Mouse (Mus musculus) megakaryocyte, embryonic 14.5 days (primary cell): Measurements from ENCODE around the gene Trim44. TPM values are rescaled to one million over a fixed set of nuclear protein-coding genes. Genes with fewer than 3 reads are reported as not detected.

ENCODE experiments used
- H3K27me3 ChIP-seq: replicated peaks from 2 replicates; pipeline ENCODE3; 2012; ENCODE audit warnings: inconsistent platforms
- H3K36me3 ChIP-seq: replicated peaks from 2 replicates; pipeline ENCODE3; 2012; ENCODE audit warnings: low read length, inconsistent platforms, mixed read lengths
- H3K4me1 ChIP-seq: 2 replicates; pipeline ENCODE4 v1.6.1; 2012; ENCODE audit warnings: inconsistent platforms
- H3K4me3 ChIP-seq: replicated peaks from 2 replicates; pipeline ENCODE3; 2012; ENCODE audit warnings: moderate library complexity, mild to moderate bottlenecking, inconsistent platforms
- H3K9me3 ChIP-seq: 2 replicates; pipeline ENCODE4 v1.6.1; 2012; ENCODE audit warnings: inconsistent platforms
- FLI1 ChIP-seq: IDR thresholded peaks from 2 replicates; pipeline ENCODE4 v1.6.1; 2012; ENCODE audit warnings: low read length, inconsistent platforms, mixed read lengths
- GATA1 ChIP-seq: IDR thresholded peaks from 3 replicates; pipeline ENCODE4 v1.6.1; 2012; ENCODE audit warnings: mixed read lengths, low read length, inconsistent platforms, borderline replicate concordance
- polyA plus RNA-seq: library from polyadenylated mRNA; stranded (reverse); fragments of >175 nt; gene quantifications from 2 replicates; pipeline ENCODE4 v1.2.3, GENCODE M21; 2012; ENCODE audit warnings: low replicate concordance; ENCODE audit not compliant: insufficient read depth

The Trim44 gene
- polyA plus RNA-seq, 1 experiment: 3.5 TPM

GRCm38 (mm10) chr2:102384496-102384895, 23.1 kb downstream of the Trim44 start:
- Histone ChIP-seq H3K27me3 (no peaks in the 10 kb centered on the region), H3K36me3 (peaks cover 12% of the 10 kb centered on the region), H3K9me3 (no peaks in the 10 kb centered on the region), H3K4me3 (peak overlapping the region; percentile 73), H3K4me1 (peaks cover 30% of the 10 kb centered on the region)
- TF ChIP-seq GATA1 (no peak), FLI1 (no peak)

DNA sequence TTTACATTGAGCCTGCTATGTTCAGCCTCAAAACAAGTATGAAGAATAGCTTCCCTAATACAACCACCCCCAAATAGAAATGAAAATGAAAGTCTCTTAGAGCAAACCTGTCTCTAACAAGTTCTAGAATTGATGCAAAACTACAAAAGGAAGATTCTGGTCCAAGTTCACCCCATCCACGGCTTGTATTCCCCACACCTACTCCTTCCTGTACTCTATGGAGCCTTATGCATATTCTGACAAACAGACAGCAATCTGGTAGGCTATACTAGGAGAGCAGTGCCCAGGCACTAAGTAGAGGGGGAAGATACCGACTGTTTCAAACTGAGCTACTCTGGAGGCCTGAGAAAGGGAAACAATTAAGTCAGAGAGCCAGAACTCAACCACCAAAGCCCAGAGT, 23.6 kb downstream of the Trim44 start:
- Histone ChIP-seq H3K4me3 (peak overlapping the region; percentile 73), H3K4me1 (peaks cover 32% of the 10 kb centered on the region), H3K27me3 (no peaks in the 10 kb centered on the region), H3K36me3 (peaks cover 12% of the 10 kb centered on the region), H3K9me3 (no peaks in the 10 kb centered on the region)
- TF ChIP-seq GATA1 (no peak), FLI1 (no peak)

DNA sequence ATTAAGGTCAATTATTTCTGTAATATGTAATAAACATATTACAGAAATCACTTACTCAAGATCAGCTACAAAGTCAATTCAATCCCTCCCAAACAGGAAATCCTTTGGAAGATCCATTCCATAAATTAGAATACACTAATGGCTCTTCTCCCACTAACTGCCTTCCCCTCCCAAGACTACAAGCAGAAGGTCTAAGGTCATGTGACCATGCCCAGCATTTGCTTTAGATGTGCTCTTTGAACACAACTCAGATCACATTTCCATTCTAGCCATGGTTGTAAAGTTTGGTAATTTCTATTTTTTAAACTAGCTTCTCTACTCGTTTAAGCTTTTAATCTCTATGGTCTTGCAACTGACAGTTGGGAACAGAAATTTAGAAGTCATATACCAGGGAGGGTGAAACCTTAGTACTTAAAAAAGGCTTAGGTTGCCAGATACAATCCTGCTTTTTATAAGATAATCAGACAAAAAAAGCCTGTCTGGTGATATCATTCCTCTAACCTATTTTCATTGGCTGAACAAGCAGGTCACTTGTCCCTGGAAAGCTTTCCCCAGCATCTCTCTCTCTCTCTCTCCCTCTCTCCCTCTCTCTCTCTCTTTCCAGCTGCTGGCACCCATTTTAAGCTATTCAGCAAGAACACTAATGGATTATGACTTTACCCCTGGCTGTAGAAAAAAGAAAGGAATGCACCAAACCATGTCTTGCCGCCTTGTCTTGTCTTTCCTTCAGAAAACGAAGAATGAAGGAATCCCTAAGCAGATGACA, 24.4 kb downstream of the Trim44 start:
- no peaks in the 10 kb centered on the region for H3K27me3 ChIP-seq
- no peaks in the 10 kb centered on the region for H3K9me3 ChIP-seq
- peak overlapping the region; percentile 73 for H3K4me3 ChIP-seq
- H3K4me1 ChIP-seq: peaks cover 35% of the 10 kb centered on the region
- TF ChIP-seq GATA1 (no peak), FLI1 (no peak)
- H3K36me3 ChIP-seq: peaks cover 12% of the 10 kb centered on the region

- Histone ChIP-seq H3K9me3 (no peaks in the 10 kb centered on the region), H3K4me1 (peaks cover 35% of the 10 kb centered on the region)
- TF ChIP-seq FLI1 (no peak), GATA1 (no peak)
Measured at GRCm38 (mm10) chr2:102382519-102382918, 25.1 kb downstream of the Trim44 start.

DNA sequence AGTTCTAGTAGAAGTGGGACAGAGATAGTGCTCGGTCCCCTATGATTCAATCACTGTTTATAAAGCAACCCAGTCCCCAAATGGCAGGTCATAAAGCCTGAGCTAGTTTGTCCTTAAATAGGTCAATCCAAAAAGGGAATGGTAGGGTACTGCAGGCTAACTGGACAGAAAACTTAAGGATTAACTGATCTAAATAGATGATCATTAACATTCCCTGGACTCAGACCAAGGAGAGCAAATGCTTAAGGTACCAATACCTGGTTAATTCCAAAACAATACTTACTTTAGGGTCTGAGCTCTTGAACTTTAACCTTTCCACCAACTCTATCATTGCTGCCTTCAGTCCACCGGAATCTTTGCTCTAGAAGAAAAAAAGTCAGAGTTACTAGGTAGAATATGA, 27.0 kb downstream of the Trim44 start:
- TF ChIP-seq FLI1 (no peak), GATA1 (no peak)
- Histone ChIP-seq H3K9me3 (no peaks in the 10 kb centered on the region), H3K27me3 (no peaks in the 10 kb centered on the region), H3K36me3 (peaks cover 19% of the 10 kb centered on the region), H3K4me3 (no peak overlapping the region), H3K4me1 (peaks cover 31% of the 10 kb centered on the region)

More at GRCm38 (mm10) chr2:102382519-102382918, 25.1 kb downstream of the Trim44 start:
- Histone ChIP-seq H3K27me3 (no peaks in the 10 kb centered on the region), H3K36me3 (peaks cover 12% of the 10 kb centered on the region), H3K4me3 (no peak overlapping the region)

DNA sequence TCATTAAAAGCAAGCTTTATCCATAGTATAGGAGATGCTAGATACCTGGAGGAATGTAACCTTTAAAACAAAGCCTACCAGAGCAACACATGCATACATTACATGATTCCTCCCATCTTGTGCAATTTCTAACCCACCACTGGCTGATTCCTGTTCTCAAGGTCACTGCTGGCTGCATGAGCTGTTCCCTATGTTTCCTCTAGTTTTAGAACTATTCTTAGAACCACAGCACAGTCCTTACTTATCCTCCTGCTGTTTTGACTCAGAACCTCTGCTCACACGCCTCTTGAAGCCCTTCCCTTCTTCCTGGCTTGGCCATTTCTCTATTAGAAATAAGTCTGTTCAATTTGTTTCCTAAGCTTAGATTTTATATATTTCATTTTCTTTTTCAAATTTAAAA, 28.7 kb downstream of the Trim44 start:
- H3K36me3 ChIP-seq: peaks cover 19% of the 10 kb centered on the region
- H3K4me3 ChIP-seq: no peak overlapping the region
- TF ChIP-seq GATA1 (no peak), FLI1 (no peak)
- H3K9me3 ChIP-seq: no peaks in the 10 kb centered on the region
- no peaks in the 10 kb centered on the region for H3K27me3 ChIP-seq
- peaks cover 21% of the 10 kb centered on the region for H3K4me1 ChIP-seq

DNA sequence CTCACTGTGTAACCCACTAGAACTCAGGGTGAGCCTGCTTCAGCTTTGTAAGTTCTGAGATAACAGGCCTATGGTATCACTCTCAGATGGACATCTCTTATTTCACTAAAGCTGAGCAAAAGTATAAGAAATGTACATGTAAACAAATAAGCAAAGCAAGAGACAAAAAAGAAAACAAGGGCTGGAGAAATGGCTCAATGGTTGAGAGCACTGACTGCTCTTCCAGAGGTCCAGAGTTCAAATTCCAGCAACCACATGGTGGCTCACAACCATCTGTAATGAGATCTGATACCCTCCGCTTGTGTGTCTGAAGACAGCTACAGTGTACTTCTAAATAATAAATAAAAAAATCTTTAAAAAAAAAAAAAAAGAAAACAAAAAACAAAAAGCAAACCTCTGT, 29.2 kb downstream of the Trim44 start:
- TF ChIP-seq FLI1 (no peak), GATA1 (no peak)
- H3K4me3 ChIP-seq: no peak overlapping the region
- no peaks in the 10 kb centered on the region for H3K27me3 ChIP-seq
- no peaks in the 10 kb centered on the region for H3K9me3 ChIP-seq
- peaks cover 20% of the 10 kb centered on the region for H3K36me3 ChIP-seq
- H3K4me1 ChIP-seq: peaks cover 20% of the 10 kb centered on the region

DNA sequence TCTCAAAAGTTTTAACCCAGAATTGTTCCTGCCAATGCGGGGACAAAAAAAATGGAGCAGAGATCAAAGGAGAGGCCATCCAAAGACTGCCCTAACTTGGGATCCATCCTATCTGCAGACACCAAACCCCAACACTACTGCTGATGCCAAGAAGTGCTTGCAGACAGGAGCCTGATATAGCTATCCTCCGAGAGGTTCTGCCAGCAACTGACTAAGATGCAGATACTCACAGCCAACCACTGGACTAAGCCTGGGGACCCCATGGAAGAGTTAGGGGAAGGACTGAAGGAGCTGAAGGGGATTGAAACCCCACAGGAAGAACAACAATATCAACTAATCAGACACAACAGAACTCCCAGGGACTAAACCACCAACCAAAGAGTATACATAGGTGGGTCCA, 30.3 kb downstream of the Trim44 start:
- H3K4me3 ChIP-seq: no peak overlapping the region
- H3K9me3 ChIP-seq: no peaks in the 10 kb centered on the region
- H3K36me3 ChIP-seq: peaks cover 20% of the 10 kb centered on the region
- H3K27me3 ChIP-seq: no peaks in the 10 kb centered on the region
- H3K4me1 ChIP-seq: peaks cover 20% of the 10 kb centered on the region; the same call in 1 of the 2 replicates
- TF ChIP-seq GATA1: no peak
- TF ChIP-seq FLI1: no peak

DNA sequence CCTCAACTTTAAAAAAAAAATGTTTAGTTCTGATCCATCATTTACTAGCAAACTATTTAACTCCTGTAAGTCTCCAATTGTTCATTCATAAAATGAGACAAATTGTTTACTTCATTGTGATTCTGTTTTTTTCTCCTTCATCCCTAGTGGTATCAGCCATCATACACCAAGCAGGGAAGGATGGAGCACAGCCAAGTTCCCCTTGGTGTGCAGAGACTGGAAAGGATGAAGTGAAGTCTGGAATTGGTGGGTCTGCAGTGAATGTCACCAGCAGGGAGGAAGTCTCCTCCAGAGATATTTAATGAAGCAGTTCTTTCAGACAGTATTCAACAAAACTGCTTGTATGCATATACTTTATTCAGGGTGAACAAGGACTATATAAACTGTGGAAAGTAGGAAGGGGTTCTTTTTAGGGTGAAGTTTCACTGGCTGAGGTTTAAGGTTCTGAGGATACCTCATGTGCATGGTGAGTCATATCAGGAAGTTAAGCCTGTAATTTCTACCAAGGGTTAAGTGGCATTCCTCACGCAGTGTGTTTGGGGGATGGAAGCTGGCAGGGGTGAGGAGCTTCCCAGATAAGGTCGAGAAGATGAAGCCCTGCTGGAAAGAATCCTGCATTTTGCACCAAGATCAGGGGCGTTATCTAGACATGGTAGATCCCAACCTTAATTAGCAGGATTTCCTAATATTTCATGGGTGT, 34.1 kb downstream of the Trim44 start:
- Histone ChIP-seq H3K4me3 (no peak overlapping the region), H3K9me3 (no peaks in the 10 kb centered on the region), H3K36me3 (peaks cover 10% of the 10 kb centered on the region), H3K27me3 (no peaks in the 10 kb centered on the region), H3K4me1 (peaks cover 10% of the 10 kb centered on the region; the same call in 1 of the 2 replicates)
- TF ChIP-seq GATA1 (no peak), FLI1 (no peak)

DNA sequence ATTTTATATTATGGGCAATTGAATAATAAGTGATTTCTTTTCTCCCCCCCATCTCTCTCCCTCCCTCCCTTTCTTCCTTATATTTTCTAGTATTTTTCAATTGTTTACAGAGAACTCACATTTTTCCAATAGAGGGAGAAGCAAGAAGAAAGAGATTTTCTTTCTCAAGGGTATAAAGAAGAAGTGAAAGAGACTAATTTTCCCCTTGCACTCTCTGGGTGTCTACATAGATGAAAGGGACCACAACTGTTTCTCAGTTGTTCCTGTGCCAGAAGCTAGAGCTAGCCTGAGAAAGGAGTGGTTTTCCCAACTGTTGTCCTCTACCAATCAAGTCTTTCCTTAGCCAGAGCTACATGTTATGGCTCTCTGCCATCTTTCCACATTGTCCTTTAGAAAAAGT, 34.9 kb downstream of the Trim44 start:
- H3K36me3 ChIP-seq: peaks cover 10% of the 10 kb centered on the region
- no peak for TF ChIP-seq GATA1
- TF ChIP-seq FLI1: no peak

More for the DNA sequence above, 34.9 kb downstream of the Trim44 start:
- H3K9me3 ChIP-seq: no peaks in the 10 kb centered on the region
- H3K27me3 ChIP-seq: no peaks in the 10 kb centered on the region
- peaks cover 10% of the 10 kb centered on the region; the same call in 1 of the 2 replicates for H3K4me1 ChIP-seq
- H3K4me3 ChIP-seq: no peak overlapping the region
